Mouse (Mus musculus): ENCODE measurements around the gene Lrrc36. TPM values are rescaled to one million over a fixed set of nuclear protein-coding genes. Genes with fewer than 3 reads are reported as not detected.
A peak's percentile ranks its signal among the peaks of the same experiment; 100 is the strongest.

Gene Lrrc36
- total and polyA plus RNA-seq, 3 experiments, result 0.06 TPM; not detected in 2

- Histone ChIP-seq H3K4me3 (ENCODE audit: control insufficient read depth in 1 of 2, insufficient read depth in 1 of 2, low read depth in 2 of 2, low read length in 2 of 2) (peak overlapping the region; percentile 82 to 93), H3K27ac (ENCODE audit: control insufficient read depth, low read depth, low read length) (no peak overlapping the region), H3K27me3 (ENCODE audit: control insufficient read depth in 1 of 2, insufficient read depth in 2 of 2, low read length in 2 of 2) (no peaks in the 10 kb centered on the region), H3K9me3 (replicated peaks; ENCODE audit: insufficient read depth, low read length) (no peaks in the 10 kb centered on the region), H3K9ac (ENCODE audit: control insufficient read depth, low read depth, low read length, poor library complexity, severe bottlenecking) (peak overlapping the region; percentile 92), H3K4me1 (ENCODE audit: control insufficient read depth in 1 of 2, insufficient read depth in 2 of 2, low read length in 2 of 2) (peaks cover 4 to 20% of the 10 kb centered on the region in 2 experiments), H3K79me2 (ENCODE audit: control insufficient read depth, insufficient read depth, low read length, poor library complexity) (peaks cover 4% of the 10 kb centered on the region), H3K36me3 (ENCODE audit: control insufficient read depth in 1 of 2, insufficient read depth in 2 of 2, low read length in 2 of 2) (peaks cover 0 to 12% of the 10 kb centered on the region in 2 experiments; a peak in 2 of 4 replicates)
- TF ChIP-seq ELF1 (IDR thresholded peaks at IDR 0.05; ENCODE audit: low read depth, low read length), result no peak
- TF ChIP-seq USF2 (IDR thresholded peaks at IDR 0.05; ENCODE audit: borderline replicate concordance in 1 of 2, insufficient read depth in 1 of 2, low read depth in 1 of 2, low read length in 2 of 2), result no peak
- TF ChIP-seq UBTF (IDR thresholded peaks at IDR 0.05; ENCODE audit: borderline replicate concordance, insufficient read depth, low read depth, low read length), result no peak
- no peak for TF ChIP-seq ZKSCAN1 (IDR thresholded peaks at IDR 0.05; ENCODE audit: low read depth, low read length)
- no peak for TF ChIP-seq KAT2A (conservative IDR thresholded peaks at IDR 0.05; ENCODE audit: low read depth, low read length)
- TF ChIP-seq TCF12 (IDR thresholded peaks at IDR 0.05; ENCODE audit: low read depth, low read length), result no peak
- TF ChIP-seq NELFE (IDR thresholded peaks at IDR 0.05; ENCODE audit: low read depth, low read length), result no peak
- TF ChIP-seq MAX (IDR thresholded peaks at IDR 0.05; ENCODE audit: low read length), result no peak
- TF ChIP-seq ETS1 (IDR thresholded peaks at IDR 0.05; ENCODE audit: low read depth, low read length), result no peak
- TF ChIP-seq SMC3 (IDR thresholded peaks at IDR 0.05; ENCODE audit: low read depth, low read length), result no peak
- no peak for TF ChIP-seq MAFK (IDR thresholded peaks at IDR 0.05; ENCODE audit: borderline replicate concordance, low read depth, low read length)
- TF ChIP-seq SIN3A (IDR thresholded peaks at IDR 0.05; ENCODE audit: low read length), result no peak
- TF ChIP-seq TAL1 (IDR thresholded peaks at IDR 0.05; ENCODE audit: low read length), result no peak
- no peak; the same call in 1 of the 2 replicates for TF ChIP-seq USF1 (IDR thresholded peaks at IDR 0.05; ENCODE audit: low read depth, low read length)
- no peak for DNase-seq (ENCODE audit: low read depth, low spot score)
These were observed 82.3 kb downstream of the Lrrc36 start for GRCm38 (mm10) chr8:105495350-105496302.

- Histone ChIP-seq H3K4me1 (ENCODE audit: control insufficient read depth in 1 of 2, insufficient read depth in 2 of 2, low read length in 2 of 2) (peaks cover 4 to 14% of the 10 kb centered on the region in 2 experiments), H3K36me3 (ENCODE audit: control insufficient read depth in 1 of 2, insufficient read depth in 2 of 2, low read length in 2 of 2) (peaks cover 0 to 12% of the 10 kb centered on the region in 2 experiments; a peak in 2 of 4 replicates), H3K4me3 (ENCODE audit: control insufficient read depth in 1 of 2, insufficient read depth in 1 of 2, low read depth in 2 of 2, low read length in 2 of 2) (peak within 1 kb of the TSS; percentile 82 to 93), H3K27me3 (ENCODE audit: control insufficient read depth in 1 of 2, insufficient read depth in 2 of 2, low read length in 2 of 2) (no peaks in the 10 kb centered on the region), H3K9me3 (replicated peaks; ENCODE audit: insufficient read depth, low read length) (no peaks in the 10 kb centered on the region), H3K9ac (ENCODE audit: control insufficient read depth, low read depth, low read length, poor library complexity, severe bottlenecking) (peak within 1 kb of the TSS; percentile 92), H3K27ac (ENCODE audit: control insufficient read depth, low read depth, low read length) (peak within 1 kb of the TSS; percentile 15), H3K79me2 (ENCODE audit: control insufficient read depth, insufficient read depth, low read length, poor library complexity) (peaks cover 4% of the 10 kb centered on the region)
- DNase-seq (ENCODE audit: low read depth, low spot score), result peak; percentile 89
- peak; percentile 66 for TF ChIP-seq MAX (IDR thresholded peaks at IDR 0.05; ENCODE audit: low read length)
- peak; percentile 55 to 83 (median 62) for TF ChIP-seq CTCF (IDR thresholded peaks at IDR 0.05 in 2 of 3, conservative IDR thresholded peaks at IDR 0.05 in 1 of 3; ENCODE audit: control insufficient read depth in 1 of 3, insufficient read depth in 1 of 3, low read depth in 2 of 3, low read length in 3 of 3, poor library complexity in 1 of 3, severe bottlenecking in 1 of 3)
- no peak for TF ChIP-seq EP300 (IDR thresholded peaks at IDR 0.05; ENCODE audit: low read depth in 1 of 2, low read length in 2 of 2)
- peak; percentile 84 for TF ChIP-seq USF1 (IDR thresholded peaks at IDR 0.05; ENCODE audit: low read depth, low read length)
- TF ChIP-seq KAT2A (conservative IDR thresholded peaks at IDR 0.05; ENCODE audit: low read depth, low read length), result no peak; the same call in 1 of the 2 replicates
- no peak for TF ChIP-seq POLR2AphosphoS5 (IDR thresholded peaks at IDR 0.05; ENCODE audit: borderline replicate concordance, low read depth, low read length)
- TF ChIP-seq POLR2A (IDR thresholded peaks at IDR 0.05; ENCODE audit: control insufficient read depth in 1 of 2, insufficient read depth in 1 of 2, low read depth in 1 of 2, low read length in 2 of 2, poor library complexity in 1 of 2), result peak; percentile 62 to 67; a peak in 3 of 4 replicates
- TF ChIP-seq TBP (IDR thresholded peaks at IDR 0.05; ENCODE audit: low read depth, low read length), result no peak
- TF ChIP-seq GATA1 (IDR thresholded peaks at IDR 0.05; ENCODE audit: low read depth, low read length), result no peak
- peak; percentile 91 for TF ChIP-seq MXI1 (IDR thresholded peaks at IDR 0.05; ENCODE audit: low read depth, low read length)
- TF ChIP-seq BHLHE40 (IDR thresholded peaks at IDR 0.05; ENCODE audit: borderline replicate concordance, low read depth, low read length), result peak; percentile 50; the same call in 1 of the 2 replicates
- no peak for TF ChIP-seq E2F4 (IDR thresholded peaks at IDR 0.05; ENCODE audit: borderline replicate concordance, low read depth, low read length)
- TF ChIP-seq SIN3A (IDR thresholded peaks at IDR 0.05; ENCODE audit: low read length), result peak; percentile 92
- peak; percentile 78; the same call in 1 of the 2 replicates for TF ChIP-seq ELF1 (IDR thresholded peaks at IDR 0.05; ENCODE audit: low read depth, low read length)
- no peak for TF ChIP-seq JUND (IDR thresholded peaks at IDR 0.05; ENCODE audit: low read depth, low read length)
- no peak for TF ChIP-seq ZMIZ1 (IDR thresholded peaks at IDR 0.05; ENCODE audit: low read depth, low read length)
- TF ChIP-seq NELFE (IDR thresholded peaks at IDR 0.05; ENCODE audit: low read depth, low read length), result peak; percentile 73
- 0 out of 2 replicates have a peak, but pooled peaks have one; percentile 14 for TF ChIP-seq NRF1 (IDR thresholded peaks at IDR 0.05; ENCODE audit: insufficient read depth, low read depth, low read length, poor library complexity, severe bottlenecking)
These were observed 83.2 kb downstream of the Lrrc36 start, which contains the start of gene Zdhhc1 for GRCm38 (mm10) chr8:105496439-105497180. Gene Zdhhc1, minus strand, starts transcription at chr8:105496902.
